Mouse (Mus musculus) midbrain, embryonic 15.5 days (tissue): ENCODE results near the gene Exosc5. TPM values are rescaled to one million over a fixed set of nuclear protein-coding genes. Genes with fewer than 3 reads are reported as not detected.

Experiments
- ATAC-seq: fragments of 200-750 bp; cut with Nextera tagmentation; replicated peaks from 2 replicates; pipeline ENCODE4 v1.8.0; 2017; ENCODE audit warnings: moderate TSS enrichment
- H3K27ac ChIP-seq: fragments of 300-500 bp; sonication (generic); 2 replicates; pipeline ENCODE4 v1.5.1; 2015; ENCODE audit warnings: mild to moderate bottlenecking, inconsistent platforms
- H3K27me3 ChIP-seq: fragments of 300-500 bp; sonication (generic); replicated peaks from 2 replicates; pipeline ENCODE4 v1.6.1; 2015; ENCODE audit warnings: inconsistent platforms
- H3K36me3 ChIP-seq: fragments of 300-500 bp; sonication (generic); replicated peaks from 2 replicates; pipeline ENCODE4 v1.6.1; 2015; ENCODE audit warnings: inconsistent platforms
- H3K4me1 ChIP-seq: fragments of 300-500 bp; sonication (generic); 2 replicates; pipeline ENCODE4 v1.6.1; 2015; ENCODE audit warnings: inconsistent platforms
- H3K4me2 ChIP-seq: fragments of 300-500 bp; sonication (generic); 2 replicates; pipeline ENCODE4 v1.6.1; 2015; ENCODE audit warnings: inconsistent platforms, mild to moderate bottlenecking, moderate library complexity
- H3K4me3 ChIP-seq: fragments of 300-500 bp; sonication (generic); 2 replicates; pipeline ENCODE4 v1.5.1; 2015; ENCODE audit warnings: mild to moderate bottlenecking, inconsistent platforms
- H3K9ac ChIP-seq: fragments of 300-500 bp; sonication (generic); 2 replicates; pipeline ENCODE4 v1.6.1; 2015; ENCODE audit warnings: mild to moderate bottlenecking, inconsistent platforms
- H3K9me3 ChIP-seq: fragments of 300-500 bp; sonication (generic); 2 replicates; pipeline ENCODE4 v1.6.1; 2016; ENCODE audit warnings: inconsistent platforms
- WGBS: fragments of 180-500 bp; shearing (Covaris S2); methylation state at CpG from one replicate; pipeline ENCODE4 v1.1.7; 2015; ENCODE audit warnings: mixed read lengths; 5-methylcytosine and 5-hydroxymethylcytosine counted together
- polyA plus RNA-seq: library from polyadenylated mRNA; unstranded; fragments of >200 nt; fragmentation: Nextera tagmentation; extraction: Ambion mirVana; gene quantifications from 2 replicates; pipeline ENCODE4 v1.2.1, GENCODE M21; 2015

The Exosc5 gene
- polyA plus RNA-seq, 1 experiment from 2014 or later, result 41.0 TPM

DNA sequence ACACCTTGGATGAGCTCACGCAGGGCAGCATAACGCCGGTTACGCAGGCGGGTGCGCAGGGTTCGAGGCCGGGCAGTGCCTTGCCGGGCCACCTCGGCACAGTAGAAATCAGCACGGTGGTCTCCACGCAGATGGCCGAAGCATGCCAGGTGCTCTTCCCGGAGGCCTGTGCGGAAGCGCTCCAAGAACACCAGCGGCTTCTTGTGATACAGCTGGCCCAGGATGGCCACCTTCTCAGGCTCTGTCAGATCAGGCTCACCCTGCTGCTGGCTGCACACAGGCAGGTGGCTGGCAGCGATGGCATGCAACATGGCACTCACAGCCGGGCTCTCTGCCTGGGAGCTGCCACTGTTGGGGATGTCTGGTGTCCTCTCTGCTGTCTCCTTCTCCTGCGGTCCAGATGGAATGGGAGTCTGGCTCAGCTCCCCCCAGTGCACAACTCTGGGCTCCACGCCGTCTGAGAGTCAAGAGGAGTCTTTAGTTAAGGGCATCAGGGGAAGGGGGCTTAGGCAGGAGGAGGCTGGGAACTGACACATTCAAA is 56.8 kb downstream of the Exosc5 start:
- peaks cover 27% of the 10 kb centered on the region for H3K4me1 ChIP-seq
- H3K9ac ChIP-seq, result no peak overlapping the region
- 97% methylated on average over 22 of the region's 22 CpGs for WGBS
- no peaks in the 10 kb centered on the region for H3K27me3 ChIP-seq
- H3K27ac ChIP-seq, result no peak overlapping the region
- no peaks in the 10 kb centered on the region for H3K9me3 ChIP-seq
- no peak for ATAC-seq
- H3K4me3 ChIP-seq, result no peak overlapping the region
- H3K4me2 ChIP-seq, result no peak overlapping the region
- peaks cover 34% of the 10 kb centered on the region for H3K36me3 ChIP-seq

DNA sequence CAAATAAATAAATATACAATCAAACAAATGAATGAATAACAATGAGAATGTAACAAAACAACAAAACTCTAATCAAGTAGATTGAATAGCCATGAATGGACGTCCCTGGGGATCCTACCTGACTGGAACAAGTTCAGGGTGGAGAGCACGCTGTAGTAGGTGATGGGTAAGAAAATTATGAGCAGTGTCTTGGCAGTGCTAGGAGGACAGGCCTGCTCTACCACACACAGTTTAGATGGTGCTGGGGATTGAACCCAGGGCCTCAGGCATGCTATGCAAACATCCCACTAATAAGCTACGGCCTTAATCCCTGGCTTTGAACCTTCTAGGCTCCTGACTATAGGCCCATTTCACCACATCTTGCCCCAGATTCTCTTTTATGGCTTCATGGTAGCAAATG is 58.5 kb downstream of the Exosc5 start:
- Histone ChIP-seq H3K9ac (no peak overlapping the region), H3K27me3 (no peaks in the 10 kb centered on the region), H3K36me3 (peaks cover 43% of the 10 kb centered on the region), H3K4me3 (0 out of 2 replicates have a peak overlapping the region, but pooled peaks have one; percentile 76), H3K9me3 (no peaks in the 10 kb centered on the region), H3K27ac (no peak overlapping the region), H3K4me1 (peaks cover 23% of the 10 kb centered on the region), H3K4me2 (peak overlapping the region; percentile 72; the same call in 1 of the 2 replicates)
- 93% methylated on average over 3 of the region's 3 CpGs for WGBS
- no peak for ATAC-seq

DNA sequence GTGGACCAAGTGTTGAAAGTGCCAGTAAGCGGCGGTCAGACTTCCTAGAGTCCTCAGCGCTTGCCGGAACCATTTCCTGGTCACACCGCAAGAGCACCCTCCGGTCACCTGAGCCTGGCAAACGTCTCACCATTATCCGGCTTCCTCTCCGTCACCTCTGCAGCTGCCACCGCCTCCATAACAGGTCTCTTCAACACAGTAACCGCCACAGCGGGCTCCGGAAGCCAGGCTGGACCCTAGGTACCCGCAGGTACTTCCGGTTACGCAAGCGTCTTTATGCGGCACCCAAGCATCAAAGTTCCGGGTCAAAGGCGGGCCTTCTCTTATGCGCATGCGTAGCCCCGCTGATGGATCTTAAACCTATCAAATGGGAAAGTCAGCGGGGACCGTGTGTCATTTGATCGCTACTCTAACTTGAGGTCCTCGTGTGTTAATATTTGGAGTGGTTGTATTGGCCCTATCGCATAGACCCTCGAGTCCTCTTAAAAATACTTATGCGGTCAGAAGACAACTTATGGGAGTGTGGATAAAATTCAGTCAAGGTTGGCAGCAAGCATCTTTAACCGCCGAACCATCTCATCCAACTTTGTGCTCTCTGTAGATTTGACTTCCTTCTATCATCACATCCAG is 59.9 kb downstream of the Exosc5 start, which contains the start of gene Ccdc97:
Gene Ccdc97 (minus strand): TSS at position 301 of the 630 bp plus-strand sequence.
- Histone ChIP-seq H3K4me3 (peak within 1 kb of the TSS; percentile 76), H3K4me1 (peaks cover 23% of the 10 kb centered on the region), H3K36me3 (peaks cover 50% of the 10 kb centered on the region), H3K9ac (peak within 1 kb of the TSS; percentile 61), H3K27ac (peak within 1 kb of the TSS; percentile 83), H3K9me3 (no peaks in the 10 kb centered on the region), H3K4me2 (peak within 1 kb of the TSS; percentile 72), H3K27me3 (no peaks in the 10 kb centered on the region)
- WGBS, result 5% methylated on average over 32 of the region's 32 CpGs
- ATAC-seq, result peak; percentile 89

DNA sequence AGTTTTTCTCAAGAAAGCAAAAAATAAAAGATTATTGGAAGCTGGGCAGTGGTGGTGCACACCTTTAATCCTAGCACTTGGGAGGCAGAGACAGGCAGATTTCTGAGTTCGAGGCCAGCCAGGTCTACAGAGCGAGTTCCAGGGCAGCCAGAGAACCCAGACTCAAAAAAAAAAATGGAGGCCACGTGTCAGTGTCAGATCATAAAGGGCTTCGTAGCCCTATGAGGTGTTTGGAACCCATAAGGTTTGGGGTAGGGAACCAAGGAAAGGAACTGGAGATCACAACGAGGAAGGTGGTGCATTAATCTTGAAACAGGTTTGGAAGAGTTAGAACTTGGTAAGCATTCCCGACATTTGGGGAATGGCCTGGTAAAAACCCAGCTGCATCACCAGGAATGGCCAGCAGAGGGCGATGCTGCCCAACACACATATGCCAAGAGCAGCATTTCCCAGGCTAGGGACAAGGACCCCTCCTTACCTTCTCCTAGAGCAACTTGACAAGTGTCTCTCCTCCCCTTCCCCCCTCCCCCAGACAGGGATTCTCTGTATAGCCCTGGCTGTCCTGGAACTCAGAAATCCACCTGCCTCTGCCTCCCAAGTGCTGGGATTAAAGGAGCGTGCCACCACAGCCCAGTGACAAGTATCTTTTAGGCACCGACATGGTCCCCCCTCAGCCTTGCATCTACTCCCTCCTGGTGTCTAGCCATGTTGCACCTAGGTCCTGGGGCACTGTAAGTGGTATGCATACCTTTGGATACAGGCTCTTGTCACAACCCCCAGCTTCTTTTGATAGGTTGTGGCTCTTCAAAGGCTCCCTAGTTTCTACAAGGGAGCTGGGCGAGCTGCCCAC is 61.0 kb downstream of the Exosc5 start:
- WGBS, result 62% methylated on average over 10 of the region's 10 CpGs
- H3K27ac ChIP-seq, result peak overlapping the region; percentile 41; the same call in 1 of the 2 replicates

DNA sequence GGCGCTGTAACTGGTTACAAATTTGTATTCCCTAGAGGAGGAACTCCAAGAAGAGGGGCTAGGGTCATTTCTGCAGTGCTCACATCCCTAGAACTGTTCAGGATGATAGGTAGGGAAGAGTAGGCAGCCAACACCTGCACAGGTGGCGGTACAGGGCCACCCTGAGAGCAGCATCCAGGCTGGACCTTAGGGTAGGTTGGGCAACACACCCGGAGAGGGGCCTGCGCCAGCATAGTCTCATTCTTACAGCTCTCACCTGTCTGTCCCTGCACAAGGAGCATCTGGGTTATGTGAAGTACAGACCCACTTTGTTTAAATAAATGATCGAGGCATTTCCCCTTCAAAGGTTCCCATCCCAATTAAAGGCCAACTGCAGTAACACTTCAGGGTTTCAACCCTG is 61.8 kb downstream of the Exosc5 start:
- Histone ChIP-seq H3K9ac (no peak overlapping the region), H3K27me3 (no peaks in the 10 kb centered on the region), H3K4me2 (no peak overlapping the region), H3K9me3 (no peaks in the 10 kb centered on the region), H3K36me3 (peaks cover 50% of the 10 kb centered on the region), H3K4me3 (no peak overlapping the region), H3K27ac (no peak overlapping the region), H3K4me1 (peaks cover 23% of the 10 kb centered on the region)
- no peak for ATAC-seq
- 94% methylated on average over 5 of the region's 5 CpGs for WGBS

More for the DNA sequence above, 61.0 kb downstream of the Exosc5 start:
- H3K27me3 ChIP-seq, result no peaks in the 10 kb centered on the region
- ATAC-seq, result peak; percentile 51; the same call in 1 of the 2 replicates
- H3K9me3 ChIP-seq, result no peaks in the 10 kb centered on the region
- H3K36me3 ChIP-seq, result peaks cover 50% of the 10 kb centered on the region
- peak overlapping the region; percentile 72; the same call in 1 of the 2 replicates for H3K4me2 ChIP-seq
- no peak overlapping the region for H3K9ac ChIP-seq
- H3K4me3 ChIP-seq, result no peak overlapping the region
- H3K4me1 ChIP-seq, result peaks cover 23% of the 10 kb centered on the region

Other genes with a start within 250 kb of the Exosc5 start
- 0.79 and 0.93 TPM in 2 replicates for gene Cxcl17, start 246.3 kb upstream of the Exosc5 start, polyA plus RNA-seq
- 0.88 and 1.1 TPM in 2 replicates for gene Ceacam1, start 181.6 kb upstream of the Exosc5 start, polyA plus RNA-seq
- gene Ceacam2, start 119.3 kb upstream of the Exosc5 start, polyA plus RNA-seq, result 0.13 and 0.34 TPM in 2 replicates
- gene Erich4, start 43.3 kb upstream of the Exosc5 start, polyA plus RNA-seq, result not detected in 2 replicates
- gene Dmac2, start 39.8 kb upstream of the Exosc5 start, polyA plus RNA-seq, result 44.2 and 45.3 TPM in 2 replicates
- gene B3gnt8, start 32.5 kb upstream of the Exosc5 start, polyA plus RNA-seq, result 0.68 and 0.88 TPM in 2 replicates
- gene Bckdha, start 183 bp upstream of the Exosc5 start, polyA plus RNA-seq, result 42.7 and 43.5 TPM in 2 replicates
- gene Tmem91, start 16.0 kb downstream of the Exosc5 start, polyA plus RNA-seq, result 53.5 and 54.0 TPM in 2 replicates
- gene B9d2, start 21.6 kb downstream of the Exosc5 start, polyA plus RNA-seq, result 47.3 and 50.9 TPM in 2 replicates
- gene Tgfb1, start 27.8 kb downstream of the Exosc5 start, polyA plus RNA-seq, result 0.56 and 1.0 TPM in 2 replicates
- gene Ccdc97, start 59.9 kb downstream of the Exosc5 start, polyA plus RNA-seq, result 39.5 and 40.2 TPM in 2 replicates
- gene Hnrnpul1, start 95.6 kb downstream of the Exosc5 start, polyA plus RNA-seq, result 43.6 and 44.4 TPM in 2 replicates
- gene Axl, start 129.5 kb downstream of the Exosc5 start, polyA plus RNA-seq, result 20.2 and 22.2 TPM in 2 replicates
- 1.9 and 2.2 TPM in 2 replicates for gene Cyp2s1, start 157.7 kb downstream of the Exosc5 start, polyA plus RNA-seq
- gene Cyp2b10, start 238.5 kb downstream of the Exosc5 start, polyA plus RNA-seq, result not detected in 2 replicates